8 mouse cellular contexts compared by ENCODE assay signal in the genomic region with DNA sequence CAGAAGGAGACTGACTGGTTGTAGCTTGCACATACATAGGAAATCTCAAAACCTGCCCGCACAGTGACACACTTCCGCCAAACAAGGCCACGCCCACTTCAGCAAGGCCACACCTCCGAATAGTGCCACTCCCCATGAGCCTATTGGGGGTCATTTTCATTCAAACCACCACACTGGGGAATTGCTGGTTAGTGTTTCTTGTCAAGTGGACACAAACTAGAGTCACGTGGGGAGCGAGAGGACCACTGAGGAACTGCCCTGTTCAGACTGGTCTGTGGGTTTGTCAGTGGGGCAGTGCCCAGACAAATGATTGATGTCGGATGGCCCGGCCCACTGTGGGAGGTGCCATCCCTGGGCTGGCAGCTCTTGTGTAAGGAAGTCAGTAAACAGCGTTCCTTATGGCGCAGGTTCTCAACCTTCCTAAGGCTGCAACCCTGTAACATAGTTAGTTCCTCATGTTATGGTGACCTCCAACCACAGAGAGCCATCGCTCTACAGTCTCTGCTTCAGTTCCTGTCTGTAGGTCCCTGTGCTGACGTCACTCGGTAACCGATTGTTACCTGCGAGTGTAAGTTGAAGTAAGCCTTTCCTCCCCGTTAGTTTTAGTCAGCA. TPM values are rescaled to one million over a fixed set of nuclear protein-coding genes. Genes with fewer than 3 reads are reported as not detected.
DNase-seq lines count a peak whose midpoint lies in the region; ATAC-seq lines count a peak whose summit lies in the region.

No protein-coding gene starts in this region.

- WGBS in limb, embryonic 10.5 days = 45% methylated on average over 16 of the region's 16 CpGs
- 47% methylated on average over 16 of the region's 16 CpGs for WGBS in midbrain, embryonic 11.5 days

- H3K27me3 ChIP-seq in limb, embryonic 10.5 days (ENCODE audit: low read depth, poor library complexity, severe bottlenecking) = no peaks in the 10 kb centered on the region
- no peaks in the 10 kb centered on the region for H3K27me3 ChIP-seq in midbrain, embryonic 11.5 days (ENCODE audit: control insufficient read depth, insufficient read depth, low read length)

- peaks cover 7% of the 10 kb centered on the region; the same call in 1 of the 2 replicates for H3K4me1 ChIP-seq in limb, embryonic 10.5 days
- peaks cover 8% of the 10 kb centered on the region for H3K4me1 ChIP-seq in midbrain, embryonic 11.5 days (ENCODE audit: control insufficient read depth, insufficient read depth, low read length)

- DNase-seq in spleen, adult 12 weeks (ENCODE audit: low spot score) = peak; percentile 61
- no peak for DNase-seq in spleen, adult 18-20 months
- DNase-seq in limb, embryonic 10.5 days (ENCODE audit: low spot score) = no peak
- DNase-seq in midbrain, embryonic 11.5 days (ENCODE audit: low spot score, missing footprints) = peak; percentile 84
- no peak for DNase-seq in urinary bladder, postnatal 14 days (ENCODE audit: low spot score)
- no peak for DNase-seq in thymus, postnatal 10 days (ENCODE audit: low spot score in 2 of 2)
- DNase-seq in left cerebral cortex, adult 8-10 months (ENCODE audit: low spot score in 2 of 2) = no peak

- ATAC-seq in erythroblast, adult 5-6 weeks (replicated peaks; ENCODE audit: low FRiP score, poor library complexity, severe bottlenecking) = peak; percentile 76
- peak; percentile 33 for ATAC-seq in midbrain, embryonic 11.5 days (ENCODE audit: low FRiP score)

- H3K4me3 ChIP-seq in limb, embryonic 10.5 days = peak overlapping the region; percentile 2; the same call in 1 of the 2 replicates
- H3K4me3 ChIP-seq in midbrain, embryonic 11.5 days (ENCODE audit: low read depth, low read length) = no peak overlapping the region

- H3K9ac ChIP-seq in midbrain, embryonic 11.5 days (ENCODE audit: low read length) = no peak overlapping the region

- no peak overlapping the region for H3K27ac ChIP-seq in limb, embryonic 10.5 days
- no peak overlapping the region for H3K27ac ChIP-seq in midbrain, embryonic 11.5 days (ENCODE audit: low read depth, low read length)

- peaks cover 36% of the 10 kb centered on the region for H3K36me3 ChIP-seq in limb, embryonic 10.5 days
- H3K36me3 ChIP-seq in midbrain, embryonic 11.5 days (ENCODE audit: control insufficient read depth, insufficient read depth, low read length) = peaks cover 13% of the 10 kb centered on the region; the same call in 1 of the 2 replicates

- H3K9me3 ChIP-seq in limb, embryonic 10.5 days (replicated peaks) = no peaks in the 10 kb centered on the region
- H3K9me3 ChIP-seq in midbrain, embryonic 11.5 days (ENCODE audit: control insufficient read depth, low read length) = no peaks in the 10 kb centered on the region

- no peak overlapping the region; the same call in 1 of the 2 replicates for H3K4me2 ChIP-seq in midbrain, embryonic 11.5 days

RNA-seq across cellular contexts. Expression of a gene that starts 33.5 kb away (rescaled TPM):
- total RNA-seq in erythroblast, adult 5-6 weeks (2015; ENCODE audit: low replicate concordance) = 1.3 TPM in 1 of 2 replicates, not detected in the other
- 1.4 and 5.2 TPM in 2 replicates for total RNA-seq in erythroblast, adult 5-6 weeks (2017; ENCODE audit: low replicate concordance)
- polyA plus RNA-seq in limb, embryonic 10.5 days (2016; fragmentation: Nextera tagmentation; extraction: Ambion mirVana) = 0.56 and 0.63 TPM in 2 replicates
- polyA plus RNA-seq in midbrain, embryonic 11.5 days (2014; fragmentation: Nextera tagmentation; extraction: Ambion mirVana) = 0.53 and 0.57 TPM in 2 replicates
- 1 to 10 TPM; 1.4 to 2.1 (median 1.8) TPM for total RNA-seq in left cerebral cortex, adult 8-10 months (2022)

Comparison
In these comparisons a context has a peak if more than half of its experiments do, and no peak if none do; other contexts are left out.
1. DNase-seq: peak in spleen, adult 12 weeks (single experiment) and midbrain, embryonic 11.5 days (single experiment); none in spleen, adult 18-20 months (0 of 2), limb, embryonic 10.5 days (single experiment), urinary bladder, postnatal 14 days (single experiment), thymus, postnatal 10 days (0 of 2) and left cerebral cortex, adult 8-10 months (0 of 2).